Mouse (Mus musculus): ENCODE measurements around the gene Fgf7.

- no peak for TF ChIP-seq CTCF (IDR thresholded peaks at IDR 0.05; ENCODE audit: low read depth)
- TF ChIP-seq EP300 (IDR thresholded peaks at IDR 0.05; ENCODE audit: low read depth), result no peak
These were observed 5.0 kb downstream of the Fgf7 start for GRCm38 (mm10) chr2:126039414-126039891.

Data from liver, postnatal 0 days (tissue).